8 mouse cellular contexts compared by ENCODE assay signal in the genomic region with DNA sequence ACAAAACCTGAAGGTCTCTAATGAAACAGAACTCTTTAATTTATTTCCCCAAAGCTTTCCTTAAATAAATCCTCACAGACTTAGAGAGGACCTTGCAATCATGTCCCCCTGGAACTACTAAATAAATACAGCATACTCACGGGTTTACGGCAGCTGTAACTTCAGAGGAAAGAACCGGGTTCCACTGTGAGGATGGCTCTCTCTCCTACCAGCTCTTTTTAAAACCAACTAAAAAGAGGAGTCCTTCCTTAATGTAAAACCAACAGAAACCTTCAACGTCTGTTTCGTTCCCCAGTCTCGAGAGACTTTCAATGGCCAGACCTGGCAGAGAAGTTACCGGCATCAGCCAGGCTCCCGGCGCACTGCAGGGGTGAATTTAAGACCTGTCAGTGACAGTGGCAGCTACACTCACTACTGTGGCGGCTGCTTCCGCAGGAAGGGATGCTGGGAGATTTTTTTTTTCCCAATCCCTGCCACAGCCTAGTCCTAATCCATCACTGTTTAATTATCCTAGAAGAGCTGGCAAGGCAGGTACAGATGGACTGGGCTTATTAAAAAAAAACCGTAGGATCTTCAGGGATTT. TPM values are rescaled to one million over a fixed set of nuclear protein-coding genes. Genes with fewer than 3 reads are reported as not detected.
DNase-seq lines count a peak whose midpoint lies in the region; ATAC-seq lines count a peak whose summit lies in the region.

No protein-coding gene starts in this region.

- H3K4me2 ChIP-seq in kidney, embryonic 15.5 days, result peak overlapping the region; percentile 67
- H3K4me2 ChIP-seq in liver, embryonic 15.5 days, result peak overlapping the region; percentile 57

- no peaks in the 10 kb centered on the region for H3K36me3 ChIP-seq in kidney, embryonic 15.5 days
- no peaks in the 10 kb centered on the region for H3K36me3 ChIP-seq in liver, embryonic 15.5 days (replicated peaks)

- peaks cover 25% of the 10 kb centered on the region for H3K4me1 ChIP-seq in kidney, embryonic 15.5 days
- peaks cover 3% of the 10 kb centered on the region for H3K4me1 ChIP-seq in liver, embryonic 15.5 days (replicated peaks)

- ATAC-seq in kidney, embryonic 15.5 days (replicated peaks; ENCODE audit: low FRiP score), result peak; percentile 52; the same call in 1 of the 2 replicates
- ATAC-seq in liver, embryonic 15.5 days (ENCODE audit: insufficient read depth), result no peak

- no peaks in the 10 kb centered on the region for H3K9me3 ChIP-seq in kidney, embryonic 15.5 days (replicated peaks)
- no peaks in the 10 kb centered on the region for H3K9me3 ChIP-seq in liver, embryonic 15.5 days (replicated peaks)

- peak; percentile 59 for DNase-seq in adrenal gland, adult 2 months
- no peak for DNase-seq in adrenal gland, postnatal 4 days (ENCODE audit: low spot score in 2 of 2)
- DNase-seq in cerebellum, adult 9-11 months, result peak; percentile 75
- peak; percentile 37 for DNase-seq in gastrocnemius, postnatal 10 days
- DNase-seq in right cerebral cortex, adult 2 months (ENCODE audit: low spot score in 2 of 2), result peak; percentile 52 to 62
- no peak for DNase-seq in spleen, adult 18-20 months

- H3K27ac ChIP-seq in kidney, embryonic 15.5 days, result no peak overlapping the region
- no peak overlapping the region for H3K27ac ChIP-seq in liver, embryonic 15.5 days (replicated peaks)

- H3K9ac ChIP-seq in kidney, embryonic 15.5 days, result peak overlapping the region; percentile 5; the same call in 1 of the 2 replicates
- H3K9ac ChIP-seq in liver, embryonic 15.5 days, result no peak overlapping the region

- peak overlapping the region; percentile 39 for H3K4me3 ChIP-seq in kidney, embryonic 15.5 days (replicated peaks)
- peak overlapping the region; percentile 15 for H3K4me3 ChIP-seq in liver, embryonic 15.5 days (replicated peaks)

- 0 out of 2 replicates have a peak, but pooled peaks cover 3% of the 10 kb centered on the region for H3K27me3 ChIP-seq in kidney, embryonic 15.5 days
- peaks cover 25% of the 10 kb centered on the region for H3K27me3 ChIP-seq in liver, embryonic 15.5 days

- 2% methylated on average over 12 of the region's 12 CpGs for WGBS in kidney, embryonic 15.5 days
- 3% methylated on average over 12 of the region's 12 CpGs for WGBS in liver, embryonic 15.5 days (ENCODE audit: insufficient replicate concordance)

RNA-seq across cellular contexts. Expression of gene Ttc39b, which starts 39.2 kb away (rescaled TPM):
- total RNA-seq in adrenal gland, adult 2 months (2021), result 10 to 100 TPM; 17.9 to 18.2 TPM
- 1.3 and 1.5 TPM in 2 replicates for polyA plus RNA-seq in adrenal gland, adult 2 months (2012; rRNA removed)
- total RNA-seq in adrenal gland, postnatal 4 days (2021), result 10 to 100 TPM; 16.7 to 22.3 TPM
- total RNA-seq in gastrocnemius, postnatal 10 days (2021), result 10 to 100 TPM in 1 of 2 experiments, 1 to 10 TPM in 1; 7.3 to 10.5 TPM
- polyA plus RNA-seq in kidney, embryonic 15.5 days (2015; fragmentation: Nextera tagmentation; extraction: Ambion mirVana), result 2.0 and 2.7 TPM in 2 replicates
- 1.5 and 1.8 TPM in 2 replicates for polyA plus RNA-seq in liver, embryonic 15.5 days (2015; fragmentation: Nextera tagmentation; extraction: Ambion mirVana)

Comparison
In these comparisons a context has a peak if more than half of its experiments do, and no peak if none do; other contexts are left out.
1. DNase-seq: peak in adrenal gland, adult 2 months (single experiment), cerebellum, adult 9-11 months (single experiment), gastrocnemius, postnatal 10 days (single experiment) and right cerebral cortex, adult 2 months (2 of 2); none in adrenal gland, postnatal 4 days (0 of 2) and spleen, adult 18-20 months (0 of 2).